ENCODE assay signal across 19 mouse cellular contexts in the genomic region with DNA sequence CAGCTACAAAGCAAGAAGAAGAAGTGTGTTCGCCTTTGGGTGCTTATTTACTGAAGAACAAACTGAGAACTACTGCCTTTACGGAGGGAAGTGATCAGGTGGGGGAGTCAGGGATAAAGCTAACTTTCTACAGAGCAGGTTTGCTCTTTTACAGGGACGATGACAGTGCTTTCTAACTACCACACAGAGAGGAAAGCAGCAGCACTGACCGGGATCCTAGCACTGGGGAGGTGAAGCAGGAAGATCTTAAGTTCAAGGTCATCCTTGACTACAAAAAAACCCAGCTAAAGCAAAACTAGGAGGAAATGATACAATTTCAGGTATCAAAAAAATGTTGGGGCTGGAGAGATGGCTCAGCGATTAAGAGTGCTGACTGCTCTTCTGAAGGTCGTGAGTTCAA. TPM values are rescaled to one million over a fixed set of nuclear protein-coding genes. Genes with fewer than 3 reads are reported as not detected.
A peak's percentile ranks its signal among the peaks of the same experiment; 100 is the strongest.
DNase-seq lines count a peak whose midpoint lies in the region; ATAC-seq and TF ChIP-seq lines count a peak whose summit lies in the region.
"Had no signal": no experiment of that assay in that cellular context is flagged by ENCODE, and none has a peak within 500 bp of the region (broad histone marks: within the 10 kb centered on the region; RNA-seq: fewer than 3 reads in every experiment).

No protein-coding gene starts in this region.

- peak overlapping the region; percentile 7; the same call in 1 of the 2 replicates for H3K27ac ChIP-seq in heart, embryonic 15.5 days
- peak overlapping the region; percentile 39 for H3K27ac ChIP-seq in lung, embryonic 15.5 days
- peak overlapping the region; percentile 16; the same call in 1 of the 2 replicates for H3K27ac ChIP-seq in bone marrow macrophage, adult 2 months (ENCODE audit: insufficient read depth, low read depth, low read length)
- peak overlapping the region; percentile 38; the same call in 1 of the 2 replicates for H3K27ac ChIP-seq in limb, embryonic 10.5 days
- no peak overlapping the region for H3K27ac ChIP-seq in cerebellum, adult 2 months (ENCODE audit: insufficient read depth, low read length)
- H3K27ac ChIP-seq: forebrain, embryonic 15.5 days; hindbrain, embryonic 10.5 days; liver, embryonic 13.5 days; macrophage had no signal

- no peaks in the 10 kb centered on the region for H3K27me3 ChIP-seq in heart, embryonic 15.5 days
- no peaks in the 10 kb centered on the region for H3K27me3 ChIP-seq in lung, embryonic 15.5 days
- H3K27me3 ChIP-seq in limb, embryonic 10.5 days (ENCODE audit: low read depth, poor library complexity, severe bottlenecking), result no peaks in the 10 kb centered on the region
- H3K27me3 ChIP-seq in cerebellum, adult 2 months (ENCODE audit: control insufficient read depth, insufficient read depth, low read length), result no peaks in the 10 kb centered on the region
- H3K27me3 ChIP-seq: forebrain, embryonic 15.5 days; liver, embryonic 13.5 days; neural tube, embryonic 13.5 days had no signal

- ATAC-seq in heart, embryonic 15.5 days (replicated peaks; ENCODE audit: insufficient number of reproducible peaks, insufficient read depth, low FRiP score, low read depth), result no peak
- ATAC-seq in lung, embryonic 15.5 days (ENCODE audit: borderline replicate concordance, extremely low read depth, low FRiP score, low TSS enrichment), result no peak
- ATAC-seq: forebrain, embryonic 15.5 days; intestine, postnatal 0 days; midbrain, embryonic 16.5 days had no signal

- peaks cover 27% of the 10 kb centered on the region for H3K4me1 ChIP-seq in heart, embryonic 15.5 days (replicated peaks)
- peaks cover 18% of the 10 kb centered on the region for H3K4me1 ChIP-seq in lung, embryonic 15.5 days
- peaks cover 21% of the 10 kb centered on the region for H3K4me1 ChIP-seq in bone marrow macrophage, adult 2 months (ENCODE audit: control insufficient read depth, insufficient read depth, low read length)
- H3K4me1 ChIP-seq in limb, embryonic 10.5 days, result peaks cover 24% of the 10 kb centered on the region
- H3K4me1 ChIP-seq in cerebellum, adult 2 months (ENCODE audit: control insufficient read depth, insufficient read depth, low read length), result peaks cover 3% of the 10 kb centered on the region; the same call in 1 of the 2 replicates

- no peak overlapping the region for H3K9ac ChIP-seq in heart, embryonic 15.5 days
- no peak overlapping the region for H3K9ac ChIP-seq in lung, embryonic 15.5 days
- H3K9ac ChIP-seq: forebrain, embryonic 15.5 days; liver, embryonic 13.5 days had no signal

- DNase-seq in heart, postnatal 4 days, result no peak
- DNase-seq in lung, postnatal 14 days, result no peak
- no peak for DNase-seq in limb, embryonic 10.5 days (ENCODE audit: low spot score)
- DNase-seq in yolk sac, embryonic 10.5 days (ENCODE audit: low spot score), result no peak
- no peak for DNase-seq in cerebellum, adult 2 months
- DNase-seq: gastrocnemius, postnatal 10 days; right cerebral cortex, postnatal 25 days; thymus, adult 18-20 months had no signal

- TF ChIP-seq POLR2A in bone marrow macrophage, adult 2 months (IDR thresholded peaks at IDR 0.05; ENCODE audit: borderline replicate concordance, low read depth, low read length), result no peak
- no peak for TF ChIP-seq POLR2A in cerebellum, adult 2 months (IDR thresholded peaks at IDR 0.05; ENCODE audit: borderline replicate concordance, insufficient read depth, low read length)

- no peak overlapping the region for H3K4me2 ChIP-seq in heart, embryonic 15.5 days
- H3K4me2 ChIP-seq in lung, embryonic 15.5 days, result no peak overlapping the region
- H3K4me2 ChIP-seq: forebrain, embryonic 15.5 days; liver, embryonic 13.5 days; neural tube, embryonic 13.5 days had no signal

- H3K36me3 ChIP-seq in heart, embryonic 15.5 days, result no peaks in the 10 kb centered on the region
- H3K36me3 ChIP-seq in lung, embryonic 15.5 days, result peaks cover 11% of the 10 kb centered on the region; the same call in 1 of the 2 replicates
- H3K36me3 ChIP-seq in limb, embryonic 10.5 days, result peaks cover 10% of the 10 kb centered on the region

- no peak overlapping the region for H3K4me3 ChIP-seq in heart, embryonic 15.5 days
- no peak overlapping the region for H3K4me3 ChIP-seq in lung, embryonic 15.5 days
- no peak overlapping the region for H3K4me3 ChIP-seq in bone marrow macrophage, adult 2 months (ENCODE audit: insufficient read depth, low read length)
- no peak overlapping the region for H3K4me3 ChIP-seq in limb, embryonic 10.5 days
- H3K4me3 ChIP-seq in cerebellum, adult 2 months (replicated peaks; ENCODE audit: insufficient read depth, low read depth, low read length), result no peak overlapping the region
- H3K4me3 ChIP-seq: forebrain, embryonic 15.5 days; hindbrain, embryonic 10.5 days; liver, embryonic 13.5 days; myocyte; neural tube, embryonic 13.5 days had no signal

- no peak for TF ChIP-seq CTCF in bone marrow macrophage, adult 2 months (IDR thresholded peaks at IDR 0.05; ENCODE audit: low read depth, low read length)
- TF ChIP-seq CTCF in cerebellum, adult 2 months (IDR thresholded peaks at IDR 0.05; ENCODE audit: borderline replicate concordance, insufficient read depth, low read depth, low read length), result no peak

- WGBS in heart, embryonic 15.5 days, result 86% methylated on average over 6 of the region's 6 CpGs
- 77% methylated on average over 6 of the region's 6 CpGs for WGBS in lung, embryonic 15.5 days
- WGBS in limb, embryonic 10.5 days, result 90% methylated on average over 6 of the region's 6 CpGs
- 82% methylated on average over 6 of the region's 6 CpGs for WGBS in cerebellum, adult 2 months

- H3K9me3 ChIP-seq in heart, embryonic 15.5 days (replicated peaks), result no peaks in the 10 kb centered on the region
- no peaks in the 10 kb centered on the region for H3K9me3 ChIP-seq in lung, embryonic 15.5 days
- H3K9me3 ChIP-seq in limb, embryonic 10.5 days (replicated peaks), result no peaks in the 10 kb centered on the region
- H3K9me3 ChIP-seq: forebrain, embryonic 15.5 days; hindbrain, embryonic 10.5 days; liver, embryonic 13.5 days; neural tube, embryonic 13.5 days had no signal

RNA-seq across cellular contexts. Expression of gene Anapc13, which starts 3.2 kb away (rescaled TPM):
- polyA plus RNA-seq in heart, embryonic 15.5 days (2015; fragmentation: Nextera tagmentation; extraction: Ambion mirVana), result 216 and 286 TPM in 2 replicates
- 100 to 1,000 TPM; 280 to 292 TPM for total RNA-seq in heart, postnatal 4 days (2021)
- 166 and 183 TPM in 2 replicates for polyA plus RNA-seq in lung, embryonic 15.5 days (2015; fragmentation: Nextera tagmentation; extraction: Ambion mirVana)
- polyA plus RNA-seq in bone marrow macrophage, adult 2 months (2012; ENCODE audit: insufficient read depth, insufficient read length, missing spikeins), result 99.3 and 110 TPM in 2 replicates
- 154 and 168 TPM in 2 replicates for polyA plus RNA-seq in limb, embryonic 10.5 days (2016; fragmentation: Nextera tagmentation; extraction: Ambion mirVana)
- 189 and 194 TPM in 2 replicates for polyA plus RNA-seq in cerebellum, adult 2 months (2012; rRNA removed)

RNA-seq across cellular contexts. Expression of gene Cep63, which starts 3.5 kb away (rescaled TPM):
- polyA plus RNA-seq in heart, embryonic 15.5 days (2015; fragmentation: Nextera tagmentation; extraction: Ambion mirVana), result 49.5 and 50.2 TPM in 2 replicates
- 10 to 100 TPM; 42.4 to 47.6 TPM for total RNA-seq in heart, postnatal 4 days (2021)
- 49.9 and 59.8 TPM in 2 replicates for polyA plus RNA-seq in lung, embryonic 15.5 days (2015; fragmentation: Nextera tagmentation; extraction: Ambion mirVana)
- 24.3 TPM in 2 replicates for polyA plus RNA-seq in bone marrow macrophage, adult 2 months (2012; ENCODE audit: insufficient read depth, insufficient read length, missing spikeins)
- 46.5 and 57.1 TPM in 2 replicates for polyA plus RNA-seq in limb, embryonic 10.5 days (2016; fragmentation: Nextera tagmentation; extraction: Ambion mirVana)
- 24.4 and 27.1 TPM in 2 replicates for polyA plus RNA-seq in cerebellum, adult 2 months (2012; rRNA removed)
